Mouse (Mus musculus): ENCODE measurements around the gene Utp14b. TPM values are rescaled to one million over a fixed set of nuclear protein-coding genes. Genes with fewer than 3 reads are reported as not detected.

Gene Utp14b
- polyA plus RNA-seq, 1 experiment from 2014 or later = 6.5 TPM

- H3K4me3 ChIP-seq (ENCODE audit: low read depth, low read length) = no peak overlapping the region
- no peak overlapping the region for H3K4me2 ChIP-seq (replicated peaks; ENCODE audit: low read depth, low read length)
- H3K4me1 ChIP-seq (ENCODE audit: control insufficient read depth, insufficient read depth, low read length) = no peaks in the 10 kb centered on the region
- no peak for ATAC-seq (ENCODE audit: insufficient number of reproducible peaks, insufficient read depth, low FRiP score, low read depth)
- no peak overlapping the region for H3K9ac ChIP-seq (replicated peaks; ENCODE audit: low read depth, low read length)
- no peak overlapping the region for H3K27ac ChIP-seq (ENCODE audit: low read length)
- H3K9me3 ChIP-seq (ENCODE audit: control insufficient read depth, low read depth, low read length) = no peaks in the 10 kb centered on the region
- whole genome bisulfite sequencing = 62% methylated on average over 6 of the region's 6 CpGs
- H3K27me3 ChIP-seq (ENCODE audit: control insufficient read depth, insufficient read depth, low read length) = no peaks in the 10 kb centered on the region
- peaks cover 43% of the 10 kb centered on the region for H3K36me3 ChIP-seq (ENCODE audit: control insufficient read depth, insufficient read depth, low read length)
These were observed 40.3 kb downstream of the Utp14b start for GRCm38 (mm10) chr1:78698138-78698537.

DNA sequence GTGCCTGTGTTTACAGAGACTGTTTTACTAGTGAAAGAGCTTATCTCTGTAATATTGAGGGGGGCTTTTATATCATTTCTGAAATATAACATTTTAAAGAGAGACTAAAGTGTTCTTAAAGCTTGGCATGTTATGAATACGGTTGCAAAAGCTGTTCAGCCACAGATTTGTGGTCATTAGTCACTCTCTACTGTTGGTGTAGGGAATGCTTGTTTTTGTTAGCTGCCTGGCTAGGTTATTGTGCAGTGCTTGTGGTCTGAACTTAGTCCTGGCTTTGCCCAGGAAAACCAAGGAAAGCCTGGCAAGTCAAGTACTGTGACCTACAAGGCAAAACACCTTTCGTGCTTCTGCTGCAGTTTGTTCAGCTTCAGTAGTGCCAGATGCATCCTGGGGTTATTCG is 43.9 kb downstream of the Utp14b start:
- Histone ChIP-seq H3K4me3 (ENCODE audit: low read depth, low read length) (no peak overlapping the region), H3K4me2 (replicated peaks; ENCODE audit: low read depth, low read length) (no peak overlapping the region), H3K9ac (replicated peaks; ENCODE audit: low read depth, low read length) (no peak overlapping the region), H3K27ac (ENCODE audit: low read length) (no peak overlapping the region), H3K4me1 (ENCODE audit: control insufficient read depth, insufficient read depth, low read length) (no peaks in the 10 kb centered on the region), H3K9me3 (ENCODE audit: control insufficient read depth, low read depth, low read length) (no peaks in the 10 kb centered on the region), H3K36me3 (ENCODE audit: control insufficient read depth, insufficient read depth, low read length) (peaks cover 46% of the 10 kb centered on the region), H3K27me3 (ENCODE audit: control insufficient read depth, insufficient read depth, low read length) (no peaks in the 10 kb centered on the region)
- 91% methylated on average over 3 of the region's 3 CpGs for WGBS
- ATAC-seq (ENCODE audit: insufficient number of reproducible peaks, insufficient read depth, low FRiP score, low read depth) = no peak

DNA sequence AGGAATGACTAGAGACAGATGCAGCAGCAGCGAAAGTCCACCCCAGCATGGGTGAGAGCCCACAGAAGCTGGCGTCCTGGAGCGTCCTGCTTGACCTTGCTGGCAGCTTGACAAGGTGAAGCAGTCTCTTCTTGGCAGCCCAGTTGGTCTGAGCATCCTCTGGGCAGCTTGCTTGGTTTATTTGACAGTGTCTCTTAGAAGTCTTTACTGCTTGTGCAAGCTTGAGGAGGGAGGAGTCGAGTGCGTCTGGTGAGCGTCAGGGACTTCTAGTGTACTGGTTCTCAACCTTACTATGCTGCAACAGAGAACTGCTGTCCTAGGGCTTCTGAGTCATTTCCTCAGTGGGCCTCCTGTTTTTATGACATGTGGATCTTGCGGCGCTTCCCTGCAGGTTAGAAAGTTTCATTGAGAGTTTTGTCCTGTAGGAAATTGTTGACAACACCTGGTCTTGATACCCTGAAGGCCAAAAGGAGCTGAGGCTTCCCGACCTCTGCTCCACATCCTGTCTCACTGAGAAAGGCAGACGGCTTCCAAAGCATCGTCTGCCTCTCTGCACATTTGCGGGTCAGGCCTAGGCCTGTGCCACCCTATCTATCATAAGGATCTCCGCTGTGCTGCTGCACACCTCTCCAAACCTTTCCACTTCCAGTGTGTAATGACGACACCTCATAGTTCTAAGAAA is 44.6 kb downstream of the Utp14b start:
- no peaks in the 10 kb centered on the region for H3K27me3 ChIP-seq (ENCODE audit: control insufficient read depth, insufficient read depth, low read length)
- H3K36me3 ChIP-seq (ENCODE audit: control insufficient read depth, insufficient read depth, low read length) = peaks cover 41% of the 10 kb centered on the region
- no peaks in the 10 kb centered on the region for H3K9me3 ChIP-seq (ENCODE audit: control insufficient read depth, low read depth, low read length)
- no peak overlapping the region for H3K4me2 ChIP-seq (replicated peaks; ENCODE audit: low read depth, low read length)
- 75% methylated on average over 14 of the region's 14 CpGs for WGBS
- no peak for ATAC-seq (ENCODE audit: insufficient number of reproducible peaks, insufficient read depth, low FRiP score, low read depth)
- no peak overlapping the region for H3K9ac ChIP-seq (replicated peaks; ENCODE audit: low read depth, low read length)
- no peak overlapping the region for H3K4me3 ChIP-seq (ENCODE audit: low read depth, low read length)
- no peaks in the 10 kb centered on the region for H3K4me1 ChIP-seq (ENCODE audit: control insufficient read depth, insufficient read depth, low read length)
- no peak overlapping the region for H3K27ac ChIP-seq (ENCODE audit: low read length)

DNA sequence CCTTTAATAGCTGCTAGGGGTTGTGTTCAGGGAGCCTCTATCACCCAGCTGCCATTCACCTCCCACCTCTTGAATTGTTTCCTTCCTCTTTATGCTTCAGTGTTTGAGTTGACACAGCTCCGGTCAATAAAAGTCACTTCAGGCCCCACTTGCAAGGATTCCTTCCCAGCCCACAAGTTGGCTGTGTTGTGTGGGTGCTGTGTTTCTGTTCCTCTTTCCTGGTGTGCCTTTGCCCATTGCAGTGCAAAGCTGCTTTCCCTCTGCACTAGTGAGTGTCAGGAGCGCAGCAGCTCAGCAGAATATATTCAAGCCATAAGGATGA is 45.1 kb downstream of the Utp14b start:
- no peak overlapping the region for H3K4me2 ChIP-seq (replicated peaks; ENCODE audit: low read depth, low read length)
- no peaks in the 10 kb centered on the region for H3K9me3 ChIP-seq (ENCODE audit: control insufficient read depth, low read depth, low read length)
- peaks cover 41% of the 10 kb centered on the region for H3K36me3 ChIP-seq (ENCODE audit: control insufficient read depth, insufficient read depth, low read length)
- no peaks in the 10 kb centered on the region for H3K27me3 ChIP-seq (ENCODE audit: control insufficient read depth, insufficient read depth, low read length)
- 86% methylated on average over 2 of the region's 2 CpGs for WGBS
- no peaks in the 10 kb centered on the region for H3K4me1 ChIP-seq (ENCODE audit: control insufficient read depth, insufficient read depth, low read length)
- no peak overlapping the region for H3K4me3 ChIP-seq (ENCODE audit: low read depth, low read length)
- no peak overlapping the region for H3K9ac ChIP-seq (replicated peaks; ENCODE audit: low read depth, low read length)
- no peak overlapping the region for H3K27ac ChIP-seq (ENCODE audit: low read length)
- no peak for ATAC-seq (ENCODE audit: insufficient number of reproducible peaks, insufficient read depth, low FRiP score, low read depth)

GRCm38 (mm10) chr1:78706338-78706737 is 48.5 kb downstream of the Utp14b start:
- H3K4me2 ChIP-seq (replicated peaks; ENCODE audit: low read depth, low read length) = no peak overlapping the region
- H3K4me1 ChIP-seq (ENCODE audit: control insufficient read depth, insufficient read depth, low read length) = no peaks in the 10 kb centered on the region
- no peak overlapping the region for H3K9ac ChIP-seq (replicated peaks; ENCODE audit: low read depth, low read length)
- H3K9me3 ChIP-seq (ENCODE audit: control insufficient read depth, low read depth, low read length) = no peaks in the 10 kb centered on the region
- ATAC-seq (ENCODE audit: insufficient number of reproducible peaks, insufficient read depth, low FRiP score, low read depth) = no peak
- no peak overlapping the region for H3K27ac ChIP-seq (ENCODE audit: low read length)
- H3K36me3 ChIP-seq (ENCODE audit: control insufficient read depth, insufficient read depth, low read length) = peaks cover 25% of the 10 kb centered on the region
- WGBS = 69% methylated on average over 10 of the region's 10 CpGs
- H3K4me3 ChIP-seq (ENCODE audit: low read depth, low read length) = no peak overlapping the region
- H3K27me3 ChIP-seq (ENCODE audit: control insufficient read depth, insufficient read depth, low read length) = no peaks in the 10 kb centered on the region

DNA sequence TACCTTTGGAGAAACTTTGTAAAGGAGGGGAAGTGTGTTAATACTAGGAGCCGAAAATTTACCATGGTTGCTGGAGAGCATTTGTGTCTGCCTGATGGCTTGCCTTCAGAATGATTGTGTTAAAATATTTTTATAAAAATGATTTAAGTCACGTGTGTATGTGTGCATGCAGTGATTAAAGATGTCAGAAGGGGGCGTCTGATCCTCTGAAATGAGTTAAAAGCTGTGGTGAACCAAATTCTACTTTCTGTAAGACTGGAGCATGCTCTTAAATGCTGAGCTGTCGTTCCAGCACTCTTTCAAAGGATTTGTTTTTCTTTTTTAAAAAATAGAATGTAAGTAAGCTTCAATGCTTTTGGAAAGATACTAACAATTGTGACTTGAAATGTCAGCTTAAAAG is 49.4 kb downstream of the Utp14b start:
- no peaks in the 10 kb centered on the region for H3K9me3 ChIP-seq (ENCODE audit: control insufficient read depth, low read depth, low read length)
- H3K9ac ChIP-seq (replicated peaks; ENCODE audit: low read depth, low read length) = no peak overlapping the region
- H3K36me3 ChIP-seq (ENCODE audit: control insufficient read depth, insufficient read depth, low read length) = peaks cover 15% of the 10 kb centered on the region
- H3K4me1 ChIP-seq (ENCODE audit: control insufficient read depth, insufficient read depth, low read length) = no peaks in the 10 kb centered on the region
- no peak overlapping the region for H3K4me2 ChIP-seq (replicated peaks; ENCODE audit: low read depth, low read length)
- no peak overlapping the region for H3K4me3 ChIP-seq (ENCODE audit: low read depth, low read length)
- no peak overlapping the region for H3K27ac ChIP-seq (ENCODE audit: low read length)
- no peaks in the 10 kb centered on the region for H3K27me3 ChIP-seq (ENCODE audit: control insufficient read depth, insufficient read depth, low read length)
- no peak for ATAC-seq (ENCODE audit: insufficient number of reproducible peaks, insufficient read depth, low FRiP score, low read depth)
- 69% methylated on average over 4 of the region's 4 CpGs for WGBS

- H3K27ac ChIP-seq (ENCODE audit: low read length) = no peak overlapping the region
- no peak overlapping the region for H3K4me3 ChIP-seq (ENCODE audit: low read depth, low read length)
- H3K4me1 ChIP-seq (ENCODE audit: control insufficient read depth, insufficient read depth, low read length) = no peaks in the 10 kb centered on the region
- peaks cover 4% of the 10 kb centered on the region for H3K36me3 ChIP-seq (ENCODE audit: control insufficient read depth, insufficient read depth, low read length)
- H3K9me3 ChIP-seq (ENCODE audit: control insufficient read depth, low read depth, low read length) = no peaks in the 10 kb centered on the region
- no peak overlapping the region for H3K4me2 ChIP-seq (replicated peaks; ENCODE audit: low read depth, low read length)
- no peaks in the 10 kb centered on the region for H3K27me3 ChIP-seq (ENCODE audit: control insufficient read depth, insufficient read depth, low read length)
- no peak for ATAC-seq (ENCODE audit: insufficient number of reproducible peaks, insufficient read depth, low FRiP score, low read depth)
- H3K9ac ChIP-seq (replicated peaks; ENCODE audit: low read depth, low read length) = no peak overlapping the region
These were observed 52.2 kb downstream of the Utp14b start for GRCm38 (mm10) chr1:78710026-78710425.

- Histone ChIP-seq H3K9me3 (ENCODE audit: control insufficient read depth, low read depth, low read length) (no peaks in the 10 kb centered on the region), H3K4me2 (replicated peaks; ENCODE audit: low read depth, low read length) (no peak overlapping the region), H3K27me3 (ENCODE audit: control insufficient read depth, insufficient read depth, low read length) (no peaks in the 10 kb centered on the region), H3K27ac (ENCODE audit: low read length) (no peak overlapping the region), H3K4me1 (ENCODE audit: control insufficient read depth, insufficient read depth, low read length) (no peaks in the 10 kb centered on the region), H3K4me3 (ENCODE audit: low read depth, low read length) (no peak overlapping the region), H3K9ac (replicated peaks; ENCODE audit: low read depth, low read length) (no peak overlapping the region), H3K36me3 (ENCODE audit: control insufficient read depth, insufficient read depth, low read length) (peaks cover 4% of the 10 kb centered on the region; the same call in 1 of the 2 replicates)
- no peak for ATAC-seq (ENCODE audit: insufficient number of reproducible peaks, insufficient read depth, low FRiP score, low read depth)
- 82% methylated on average over 5 of the region's 5 CpGs for WGBS
These were observed 52.9 kb downstream of the Utp14b start for GRCm38 (mm10) chr1:78710613-78711329.
